In genomic region chr11:5381226-5381625, GRCm38 (mm10) we compare ENCODE assay signal across 15 mouse cellular contexts.
DNase-seq lines count a peak whose midpoint lies in the region; ATAC-seq and TF ChIP-seq lines count a peak whose summit lies in the region.
"Had no signal": no experiment of that assay in that cellular context is flagged by ENCODE, and none has a peak within 500 bp of the region (broad histone marks: within the 10 kb centered on the region; RNA-seq: fewer than 3 reads in every experiment).

No protein-coding gene starts in this region.

- H3K79me2 ChIP-seq in heart, adult 2 months (replicated peaks; ENCODE audit: control insufficient read depth, insufficient read depth, low read length): no peaks in the 10 kb centered on the region

- WGBS in heart, adult 2 months: 56% methylated on average over 5 of the region's 5 CpGs
- WGBS in heart, embryonic 12.5 days: 80% methylated on average over 5 of the region's 5 CpGs
- 94% methylated on average over 5 of the region's 5 CpGs for WGBS in midbrain, embryonic 11.5 days
- WGBS in midbrain, embryonic 16.5 days: 85% methylated on average over 5 of the region's 5 CpGs
- 22% methylated on average over 5 of the region's 5 CpGs for WGBS in limb, embryonic 14.5 days
- WGBS in hindbrain, embryonic 10.5 days: 89% methylated on average over 5 of the region's 5 CpGs

- ATAC-seq in heart, embryonic 12.5 days (ENCODE audit: insufficient number of reproducible peaks, low FRiP score): no peak
- ATAC-seq in midbrain, embryonic 11.5 days (ENCODE audit: low FRiP score): no peak
- ATAC-seq in midbrain, embryonic 16.5 days: no peak
- ATAC-seq in limb, embryonic 14.5 days (ENCODE audit: low FRiP score, low read depth): peak; percentile 74
- ATAC-seq in megakaryocyte-erythroid progenitor cell, adult 5-6 weeks (replicated peaks; ENCODE audit: low FRiP score, low TSS enrichment, poor library complexity, severe bottlenecking): no peak

- H3K27ac ChIP-seq in heart, adult 2 months: peak overlapping the region; percentile 9; the same call in 1 of the 2 replicates
- no peak overlapping the region for H3K27ac ChIP-seq in heart, embryonic 12.5 days (ENCODE audit: poor library complexity, severe bottlenecking)
- no peak overlapping the region for H3K27ac ChIP-seq in midbrain, embryonic 11.5 days (ENCODE audit: low read depth, low read length)
- H3K27ac ChIP-seq in midbrain, embryonic 16.5 days (ENCODE audit: low read length): no peak overlapping the region
- no peak overlapping the region for H3K27ac ChIP-seq in limb, embryonic 14.5 days (replicated peaks; ENCODE audit: low read depth, low read length)
- H3K27ac ChIP-seq in hindbrain, embryonic 10.5 days: no peak overlapping the region
- H3K27ac ChIP-seq: embryonic facial prominence, embryonic 12.5 days; lung, embryonic 15.5 days; midbrain, embryonic 12.5 days; neural tube, embryonic 13.5 days had no signal

- no peaks in the 10 kb centered on the region for H3K27me3 ChIP-seq in heart, adult 2 months (ENCODE audit: control insufficient read depth, insufficient read depth, low read length)
- no peaks in the 10 kb centered on the region for H3K27me3 ChIP-seq in heart, embryonic 12.5 days (replicated peaks)
- H3K27me3 ChIP-seq in midbrain, embryonic 11.5 days (ENCODE audit: control insufficient read depth, insufficient read depth, low read length): no peaks in the 10 kb centered on the region
- H3K27me3 ChIP-seq in midbrain, embryonic 16.5 days (ENCODE audit: control insufficient read depth, insufficient read depth, low read depth, low read length): no peaks in the 10 kb centered on the region
- H3K27me3 ChIP-seq in limb, embryonic 14.5 days (ENCODE audit: control insufficient read depth, insufficient read depth, low read length): no peaks in the 10 kb centered on the region
- no peaks in the 10 kb centered on the region for H3K27me3 ChIP-seq in hindbrain, embryonic 10.5 days (ENCODE audit: insufficient read depth, poor library complexity, severe bottlenecking)
- H3K27me3 ChIP-seq: embryonic facial prominence, embryonic 12.5 days; lung, embryonic 15.5 days; midbrain, embryonic 12.5 days; neural tube, embryonic 13.5 days had no signal

- H3K4me2 ChIP-seq in heart, embryonic 12.5 days: no peak overlapping the region
- H3K4me2 ChIP-seq in midbrain, embryonic 11.5 days: no peak overlapping the region
- no peak overlapping the region for H3K4me2 ChIP-seq in midbrain, embryonic 16.5 days (ENCODE audit: low read length)
- no peak overlapping the region for H3K4me2 ChIP-seq in limb, embryonic 14.5 days (replicated peaks; ENCODE audit: low read depth, low read length, severe bottlenecking)
- H3K4me2 ChIP-seq: embryonic facial prominence, embryonic 12.5 days; lung, embryonic 15.5 days; midbrain, embryonic 12.5 days; neural tube, embryonic 13.5 days had no signal

- no peak overlapping the region for H3K9ac ChIP-seq in heart, adult 2 months (ENCODE audit: low read depth, low read length)
- H3K9ac ChIP-seq in heart, embryonic 12.5 days: no peak overlapping the region
- no peak overlapping the region for H3K9ac ChIP-seq in midbrain, embryonic 11.5 days (ENCODE audit: low read length)
- no peak overlapping the region for H3K9ac ChIP-seq in midbrain, embryonic 16.5 days (ENCODE audit: low read depth, low read length)
- H3K9ac ChIP-seq in limb, embryonic 14.5 days (ENCODE audit: low read depth, low read length, severe bottlenecking): no peak overlapping the region
- H3K9ac ChIP-seq: embryonic facial prominence, embryonic 12.5 days; lung, embryonic 15.5 days; midbrain, embryonic 12.5 days; neural tube, embryonic 13.5 days had no signal

- no peaks in the 10 kb centered on the region for H3K9me3 ChIP-seq in heart, embryonic 12.5 days (replicated peaks)
- H3K9me3 ChIP-seq in midbrain, embryonic 11.5 days (ENCODE audit: control insufficient read depth, low read length): no peaks in the 10 kb centered on the region
- H3K9me3 ChIP-seq in midbrain, embryonic 16.5 days (replicated peaks; ENCODE audit: control insufficient read depth, low read length, poor library complexity, severe bottlenecking): no peaks in the 10 kb centered on the region
- H3K9me3 ChIP-seq in limb, embryonic 14.5 days (ENCODE audit: control insufficient read depth, low read length): no peaks in the 10 kb centered on the region
- no peaks in the 10 kb centered on the region for H3K9me3 ChIP-seq in hindbrain, embryonic 10.5 days
- H3K9me3 ChIP-seq: embryonic facial prominence, embryonic 12.5 days; lung, embryonic 15.5 days; midbrain, embryonic 12.5 days; neural tube, embryonic 13.5 days had no signal

- no peak for TF ChIP-seq POLR2A in heart, adult 2 months (IDR thresholded peaks at IDR 0.05; ENCODE audit: insufficient read depth, low read depth, low read length)
- no peak for TF ChIP-seq POLR2A in limb, embryonic 14.5 days (IDR thresholded peaks at IDR 0.05; ENCODE audit: borderline replicate concordance, extremely low read depth, insufficient read depth, insufficient read length)

- intact Hi-C loops in heart, adult 2 months (cut with DNase I): loop anchor here (5.0 kb wide), 1 partner anchor 41 kb away; no protein-coding TSS in a partner anchor

- TF ChIP-seq CTCF in heart, adult 2 months (IDR thresholded peaks at IDR 0.05): no peak

- H3K4me1 ChIP-seq in heart, adult 2 months (ENCODE audit: control insufficient read depth, insufficient read depth, low read length): peaks cover 4% of the 10 kb centered on the region
- H3K4me1 ChIP-seq in heart, embryonic 12.5 days (replicated peaks): peaks cover 20% of the 10 kb centered on the region
- peaks cover 3% of the 10 kb centered on the region; the same call in 1 of the 2 replicates for H3K4me1 ChIP-seq in midbrain, embryonic 11.5 days (ENCODE audit: control insufficient read depth, insufficient read depth, low read length)
- no peaks in the 10 kb centered on the region for H3K4me1 ChIP-seq in midbrain, embryonic 16.5 days (ENCODE audit: control insufficient read depth, insufficient read depth, low read length)
- H3K4me1 ChIP-seq in limb, embryonic 14.5 days (ENCODE audit: control insufficient read depth, insufficient read depth, low read length): peaks cover 14% of the 10 kb centered on the region
- 0 out of 2 replicates have a peak, but pooled peaks cover 9% of the 10 kb centered on the region for H3K4me1 ChIP-seq in hindbrain, embryonic 10.5 days (replicated peaks)
- H3K4me1 ChIP-seq: midbrain, embryonic 12.5 days had no signal

- TF ChIP-seq EP300 in heart, adult 2 months (IDR thresholded peaks at IDR 0.05; ENCODE audit: insufficient read depth, low read depth, low read length): no peak

- peaks cover 5% of the 10 kb centered on the region; the same call in 1 of the 2 replicates for H3K36me3 ChIP-seq in heart, adult 2 months (ENCODE audit: control insufficient read depth, insufficient read depth, low read length)
- H3K36me3 ChIP-seq in heart, embryonic 12.5 days: no peaks in the 10 kb centered on the region
- H3K36me3 ChIP-seq in midbrain, embryonic 11.5 days (ENCODE audit: control insufficient read depth, insufficient read depth, low read length): no peaks in the 10 kb centered on the region
- H3K36me3 ChIP-seq in midbrain, embryonic 16.5 days (ENCODE audit: control insufficient read depth, insufficient read depth, low read length): no peaks in the 10 kb centered on the region
- H3K36me3 ChIP-seq in limb, embryonic 14.5 days (ENCODE audit: control insufficient read depth, insufficient read depth, low read length): no peaks in the 10 kb centered on the region
- H3K36me3 ChIP-seq in hindbrain, embryonic 10.5 days: no peaks in the 10 kb centered on the region
- H3K36me3 ChIP-seq: embryonic facial prominence, embryonic 12.5 days; lung, embryonic 15.5 days; midbrain, embryonic 12.5 days; neural tube, embryonic 13.5 days had no signal

- DNase-seq in heart, adult 2 months: no peak
- DNase-seq in midbrain, embryonic 11.5 days (ENCODE audit: low spot score, missing footprints): peak; percentile 21
- DNase-seq in fibroblast of lung, adult 2 months (ENCODE audit: low read depth): peak; percentile 64
- peak; percentile 58 for DNase-seq in limb, embryonic 14.5 days (ENCODE audit: low spot score)
- no peak for DNase-seq in hindbrain, embryonic 10.5 days (ENCODE audit: low spot score)
- DNase-seq: B cell, adult 2 months; cerebellum, adult 18-20 months; left cerebral cortex, postnatal 4 days had no signal

- no peak overlapping the region for H3K4me3 ChIP-seq in heart, adult 2 months
- H3K4me3 ChIP-seq in heart, embryonic 12.5 days: no peak overlapping the region
- no peak overlapping the region for H3K4me3 ChIP-seq in midbrain, embryonic 11.5 days (ENCODE audit: low read depth, low read length)
- no peak overlapping the region for H3K4me3 ChIP-seq in midbrain, embryonic 16.5 days (ENCODE audit: low read depth, low read length)
- no peak overlapping the region for H3K4me3 ChIP-seq in limb, embryonic 14.5 days (replicated peaks; ENCODE audit: low read length)
- no peak overlapping the region for H3K4me3 ChIP-seq in hindbrain, embryonic 10.5 days
- H3K4me3 ChIP-seq: embryonic facial prominence, embryonic 12.5 days; lung, embryonic 15.5 days; midbrain, embryonic 12.5 days; neural tube, embryonic 13.5 days had no signal

Comparison
In these comparisons a context has a peak if more than half of its experiments do, and no peak if none do; other contexts are left out.
1. DNase-seq: peak in midbrain, embryonic 11.5 days (single experiment), fibroblast of lung, adult 2 months (single experiment) and limb, embryonic 14.5 days (single experiment); none in heart, adult 2 months (0 of 2) and hindbrain, embryonic 10.5 days (single experiment).